Mouse (Mus musculus): ENCODE measurements around the gene Srp68. TPM values are rescaled to one million over a fixed set of nuclear protein-coding genes. Genes with fewer than 3 reads are reported as not detected.

The Srp68 gene
- polyA plus RNA-seq, 1 experiment from 2014 or later, result 72.1 TPM

DNA sequence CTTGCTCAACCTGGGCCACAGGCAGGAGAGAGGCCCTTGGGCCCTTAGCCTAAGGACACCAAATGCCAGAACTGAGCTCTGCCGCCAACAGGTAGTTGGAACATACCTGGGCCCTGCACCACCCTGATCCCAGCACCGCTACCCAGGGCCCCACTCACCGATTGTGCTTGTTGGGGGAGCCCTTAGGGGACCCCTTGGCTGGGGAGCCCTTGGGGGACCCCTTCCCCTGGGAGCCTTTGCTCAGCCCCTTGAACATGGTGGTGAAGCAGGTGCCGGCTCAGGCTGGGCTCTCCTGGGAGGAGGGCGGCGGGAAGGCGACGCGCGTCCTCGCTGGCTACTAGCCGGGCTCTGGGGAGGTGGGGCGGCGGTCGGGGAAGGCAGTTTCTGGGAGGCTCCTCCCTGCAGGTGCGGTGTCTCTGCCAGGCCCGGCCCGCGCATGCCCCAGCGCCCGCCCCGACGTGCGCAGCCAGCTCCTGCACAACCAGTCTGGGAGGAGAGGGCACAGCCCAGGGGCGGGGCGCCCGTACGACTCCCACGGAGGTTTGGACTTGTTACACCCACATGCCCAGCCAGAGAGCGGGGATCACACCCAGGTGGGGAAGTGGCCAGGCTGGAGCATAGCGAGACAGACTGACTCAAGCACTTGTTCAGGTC is 36.1 kb downstream of the Srp68 start, which contains the start of gene Evpl:
Gene Evpl, minus strand, starts transcription at position 336 of the 654 bp plus-strand sequence.
- H3K4me3 ChIP-seq, result peak within 1 kb of the TSS; percentile 4; the same call in 1 of the 2 replicates
- peaks cover 5% of the 10 kb centered on the region for H3K36me3 ChIP-seq (ENCODE audit: poor library complexity, severe bottlenecking)

GRCm38 (mm10) chr11:116234901-116235300 is 39.1 kb downstream of the Srp68 start:
- Histone ChIP-seq H3K4me3 (no peak overlapping the region), H3K9me3 (replicated peaks) (no peaks in the 10 kb centered on the region), H3K36me3 (ENCODE audit: poor library complexity, severe bottlenecking) (no peaks in the 10 kb centered on the region), H3K4me2 (no peak overlapping the region), H3K4me1 (0 out of 2 replicates have a peak, but pooled peaks cover 7% of the 10 kb centered on the region), H3K9ac (no peak overlapping the region), H3K27me3 (peaks cover 47% of the 10 kb centered on the region), H3K27ac (no peak overlapping the region)
- 85% methylated on average over 8 of the region's 8 CpGs for WGBS
- ATAC-seq, result no peak

More for the DNA sequence above, 36.1 kb downstream of the Srp68 start, which contains the start of gene Evpl:
- Histone ChIP-seq H3K9ac (no peak within 1 kb of the TSS), H3K4me2 (peak within 1 kb of the TSS; percentile 7; the same call in 1 of the 2 replicates), H3K9me3 (replicated peaks) (no peaks in the 10 kb centered on the region), H3K27me3 (peaks cover 43% of the 10 kb centered on the region), H3K4me1 (0 out of 2 replicates have a peak, but pooled peaks cover 3% of the 10 kb centered on the region), H3K27ac (no peak within 1 kb of the TSS)
- 11% methylated on average over 31 of the region's 31 CpGs for WGBS
- no peak for ATAC-seq

DNA sequence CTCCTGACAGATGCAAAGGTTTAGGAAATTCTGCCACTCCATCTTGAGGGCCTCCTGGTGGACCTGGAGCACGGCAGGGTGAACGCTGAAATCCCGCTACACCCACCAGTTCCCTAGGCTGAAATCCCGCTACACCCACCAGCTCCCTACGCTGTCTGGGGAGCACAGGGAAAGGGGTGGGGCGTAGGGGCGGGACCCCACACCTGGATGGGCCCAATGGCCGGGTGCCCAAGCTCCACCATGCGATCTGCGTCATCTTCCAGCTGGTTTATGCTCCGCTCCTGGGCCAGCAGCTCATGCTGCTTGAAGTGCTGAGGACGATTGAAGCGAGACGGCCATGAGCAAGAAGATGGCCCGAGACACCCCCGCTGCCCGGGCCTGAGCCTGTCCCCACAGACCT is 41.6 kb downstream of the Srp68 start:
- H3K4me2 ChIP-seq, result peak overlapping the region; percentile 7; the same call in 1 of the 2 replicates
- no peak for ATAC-seq
- H3K4me1 ChIP-seq, result 0 out of 2 replicates have a peak, but pooled peaks cover 3% of the 10 kb centered on the region
- no peaks in the 10 kb centered on the region for H3K36me3 ChIP-seq (ENCODE audit: poor library complexity, severe bottlenecking)
- no peak overlapping the region for H3K4me3 ChIP-seq
- H3K27me3 ChIP-seq, result peaks cover 26% of the 10 kb centered on the region
- no peaks in the 10 kb centered on the region for H3K9me3 ChIP-seq (replicated peaks)
- 19% methylated on average over 16 of the region's 17 CpGs for WGBS
- no peak overlapping the region for H3K27ac ChIP-seq
- H3K9ac ChIP-seq, result 0 out of 2 replicates have a peak overlapping the region, but pooled peaks have one; percentile 4

DNA sequence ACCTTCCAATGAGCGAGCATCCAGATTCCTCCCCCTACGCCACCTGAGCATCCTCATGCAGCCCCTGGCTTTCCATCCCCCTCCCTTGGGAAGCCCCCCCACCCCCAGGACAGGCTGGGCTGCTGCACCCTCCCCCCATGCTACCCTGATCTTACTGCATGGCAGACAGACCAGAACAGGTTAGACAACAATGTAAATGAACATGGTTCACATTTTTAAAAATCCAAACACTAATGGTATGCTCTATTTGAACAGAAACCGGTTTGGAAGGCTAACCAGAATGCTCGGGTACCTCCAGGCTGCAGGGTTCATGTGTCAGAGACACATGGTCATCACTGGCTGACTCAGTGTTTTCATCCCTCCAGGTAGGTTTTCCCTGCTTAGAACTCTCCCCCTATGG is 45.3 kb downstream of the Srp68 start:
- ATAC-seq, result no peak
- 80% methylated on average over 4 of the region's 4 CpGs for WGBS
- Histone ChIP-seq H3K36me3 (ENCODE audit: poor library complexity, severe bottlenecking) (no peaks in the 10 kb centered on the region), H3K4me2 (no peak overlapping the region), H3K27me3 (peaks cover 30% of the 10 kb centered on the region), H3K27ac (no peak overlapping the region), H3K9me3 (replicated peaks) (no peaks in the 10 kb centered on the region), H3K4me1 (0 out of 2 replicates have a peak, but pooled peaks cover 3% of the 10 kb centered on the region), H3K9ac (no peak overlapping the region), H3K4me3 (no peak overlapping the region)

GRCm38 (mm10) chr11:116226414-116226813 is 47.6 kb downstream of the Srp68 start:
- ATAC-seq, result no peak
- 0 out of 2 replicates have a peak, but pooled peaks cover 3% of the 10 kb centered on the region for H3K9me3 ChIP-seq (replicated peaks)

DNA sequence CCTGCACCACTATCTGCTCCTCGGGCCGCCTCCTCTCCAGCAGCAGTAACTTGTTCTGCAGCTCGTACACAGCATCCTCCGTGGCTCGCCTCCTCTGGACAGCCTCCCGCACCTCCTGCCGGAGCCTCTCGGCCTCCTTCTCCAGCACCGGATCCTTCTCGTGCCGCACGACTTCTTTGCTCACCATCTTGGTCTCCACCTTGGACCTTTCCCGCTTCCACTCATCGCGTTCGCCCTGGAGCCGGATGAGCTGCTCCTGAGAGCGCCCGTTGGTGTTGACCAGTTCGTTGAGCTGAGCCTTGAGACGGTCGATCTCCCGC is 51.3 kb downstream of the Srp68 start:
- H3K4me1 ChIP-seq, result peaks cover 30% of the 10 kb centered on the region
- H3K4me2 ChIP-seq, result peak overlapping the region; percentile 56
- H3K27ac ChIP-seq, result no peak overlapping the region
- 14% methylated on average over 23 of the region's 23 CpGs for WGBS
- H3K9ac ChIP-seq, result peak overlapping the region; percentile 22; the same call in 1 of the 2 replicates
- H3K4me3 ChIP-seq, result peak overlapping the region; percentile 26
- H3K27me3 ChIP-seq, result peaks cover 51% of the 10 kb centered on the region
- H3K36me3 ChIP-seq (ENCODE audit: poor library complexity, severe bottlenecking), result no peaks in the 10 kb centered on the region
- 0 out of 2 replicates have a peak, but pooled peaks cover 3% of the 10 kb centered on the region for H3K9me3 ChIP-seq (replicated peaks)
- no peak for ATAC-seq

More at GRCm38 (mm10) chr11:116226414-116226813, 47.6 kb downstream of the Srp68 start:
- peaks cover 41% of the 10 kb centered on the region for H3K27me3 ChIP-seq
- H3K4me2 ChIP-seq, result no peak overlapping the region
- peaks cover 12% of the 10 kb centered on the region; the same call in 1 of the 2 replicates for H3K4me1 ChIP-seq
- H3K4me3 ChIP-seq, result no peak overlapping the region
- H3K9ac ChIP-seq, result no peak overlapping the region
- H3K27ac ChIP-seq, result no peak overlapping the region
- H3K36me3 ChIP-seq (ENCODE audit: poor library complexity, severe bottlenecking), result no peaks in the 10 kb centered on the region
- WGBS, result 2% methylated on average over 2 of the region's 2 CpGs

- Histone ChIP-seq H3K9ac (peak overlapping the region; percentile 22; the same call in 1 of the 2 replicates), H3K4me1 (peaks cover 30% of the 10 kb centered on the region), H3K27me3 (peaks cover 51% of the 10 kb centered on the region), H3K9me3 (replicated peaks) (0 out of 2 replicates have a peak, but pooled peaks cover 3% of the 10 kb centered on the region), H3K36me3 (ENCODE audit: poor library complexity, severe bottlenecking) (no peaks in the 10 kb centered on the region), H3K27ac (no peak overlapping the region), H3K4me2 (peak overlapping the region; percentile 56), H3K4me3 (peak overlapping the region; percentile 26)
- no peak for ATAC-seq
- 10% methylated on average over 53 of the region's 53 CpGs for WGBS
Measured at GRCm38 (mm10) chr11:116221931-116222739, 51.9 kb downstream of the Srp68 start.

DNA sequence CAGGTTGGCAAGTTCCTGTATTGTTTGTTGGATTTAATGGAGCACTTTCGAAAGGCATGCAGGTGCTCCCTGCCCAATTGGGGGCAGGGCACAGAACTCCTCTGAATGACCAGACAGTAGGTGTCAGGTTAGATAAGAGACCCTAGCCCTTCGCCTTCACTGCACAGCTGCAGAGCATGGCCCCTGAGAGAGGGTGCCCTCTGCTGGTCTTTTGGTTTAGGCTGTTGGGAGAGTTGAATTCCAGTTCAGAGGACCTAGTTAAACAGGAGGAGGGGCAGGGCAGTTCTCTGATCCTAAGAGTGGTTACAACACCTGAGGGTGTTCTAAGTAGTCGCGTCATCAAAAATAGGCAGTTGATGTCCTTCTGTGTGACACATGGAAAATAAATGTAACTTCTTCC is 54.1 kb downstream of the Srp68 start:
- Histone ChIP-seq H3K36me3 (ENCODE audit: poor library complexity, severe bottlenecking) (no peaks in the 10 kb centered on the region), H3K9ac (no peak overlapping the region), H3K4me1 (peaks cover 30% of the 10 kb centered on the region), H3K27me3 (peaks cover 43% of the 10 kb centered on the region), H3K4me2 (no peak overlapping the region), H3K4me3 (no peak overlapping the region), H3K9me3 (replicated peaks) (0 out of 2 replicates have a peak, but pooled peaks cover 3% of the 10 kb centered on the region), H3K27ac (0 out of 2 replicates have a peak overlapping the region, but pooled peaks have one; percentile 75)
- no peak for ATAC-seq
- 26% methylated on average over 4 of the region's 4 CpGs for WGBS

GRCm38 (mm10) chr11:116218737-116219400 is 55.1 kb downstream of the Srp68 start:
- H3K9ac ChIP-seq, result peak overlapping the region; percentile 14; the same call in 1 of the 2 replicates
- peaks cover 30% of the 10 kb centered on the region for H3K4me1 ChIP-seq
- no peak overlapping the region for H3K4me3 ChIP-seq
- H3K4me2 ChIP-seq, result no peak overlapping the region
- WGBS, result 52% methylated on average over 7 of the region's 7 CpGs
- peak overlapping the region; percentile 75 for H3K27ac ChIP-seq
- H3K9me3 ChIP-seq (replicated peaks), result 0 out of 2 replicates have a peak, but pooled peaks cover 3% of the 10 kb centered on the region
- H3K27me3 ChIP-seq, result peaks cover 35% of the 10 kb centered on the region
- H3K36me3 ChIP-seq (ENCODE audit: poor library complexity, severe bottlenecking), result no peaks in the 10 kb centered on the region
- peak; percentile 86 for ATAC-seq

DNA sequence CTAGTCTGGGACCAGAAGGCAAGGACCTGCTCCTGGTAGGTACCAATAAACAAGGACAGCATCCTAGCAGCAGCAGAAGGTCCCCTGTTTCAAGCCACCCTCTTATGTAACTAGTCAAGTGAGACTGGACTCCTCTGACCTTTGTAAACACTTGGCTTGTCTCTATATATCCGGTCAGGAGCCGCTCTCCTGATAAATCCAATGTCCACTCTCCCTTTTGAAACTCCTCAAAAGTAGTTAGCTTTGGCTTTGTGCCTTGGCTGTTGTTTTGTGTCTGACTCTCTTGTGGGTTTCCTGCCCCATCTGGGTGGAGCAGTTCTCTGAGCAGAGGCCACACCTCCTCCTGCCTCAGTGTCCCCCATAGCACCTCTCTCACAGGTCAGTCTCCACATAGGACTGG is 55.8 kb downstream of the Srp68 start:
- ATAC-seq, result no peak
- H3K36me3 ChIP-seq (ENCODE audit: poor library complexity, severe bottlenecking), result no peaks in the 10 kb centered on the region
- WGBS, result 94% methylated on average over 2 of the region's 2 CpGs

DNA sequence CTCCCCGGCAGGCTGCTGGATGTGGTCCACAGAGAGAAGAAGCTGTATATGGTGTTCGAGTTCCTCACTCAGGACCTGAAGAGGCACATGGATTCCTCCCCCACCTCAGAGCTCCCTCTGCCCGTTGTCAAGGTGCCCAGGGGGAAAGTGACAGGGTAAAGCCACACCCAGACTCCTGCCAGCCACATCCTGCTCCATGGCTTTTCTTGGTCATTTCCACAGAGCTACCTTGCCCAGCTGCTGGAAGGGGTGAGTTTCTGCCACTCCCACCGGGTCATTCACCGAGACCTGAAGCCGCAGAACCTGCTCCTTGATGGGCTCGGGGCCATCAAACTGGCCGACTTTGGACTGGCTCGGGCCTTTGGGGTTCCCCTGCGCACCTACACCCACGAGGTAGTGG is 57.5 kb downstream of the Srp68 start:
- H3K9ac ChIP-seq, result no peak overlapping the region
- ATAC-seq, result no peak
- 0 out of 2 replicates have a peak, but pooled peaks cover 2% of the 10 kb centered on the region for H3K9me3 ChIP-seq (replicated peaks)
- no peak overlapping the region for H3K4me3 ChIP-seq
- H3K4me1 ChIP-seq, result peaks cover 18% of the 10 kb centered on the region
- no peak overlapping the region for H3K27ac ChIP-seq
- peaks cover 5% of the 10 kb centered on the region; the same call in 1 of the 2 replicates for H3K36me3 ChIP-seq (ENCODE audit: poor library complexity, severe bottlenecking)
- peaks cover 11% of the 10 kb centered on the region for H3K27me3 ChIP-seq
- WGBS, result 87% methylated on average over 11 of the region's 11 CpGs
- H3K4me2 ChIP-seq, result no peak overlapping the region

More for the DNA sequence above, 55.8 kb downstream of the Srp68 start:
- H3K9ac ChIP-seq, result peak overlapping the region; percentile 14; the same call in 1 of the 2 replicates
- H3K4me1 ChIP-seq, result peaks cover 30% of the 10 kb centered on the region
- no peak overlapping the region for H3K4me2 ChIP-seq
- H3K4me3 ChIP-seq, result no peak overlapping the region
- H3K27ac ChIP-seq, result peak overlapping the region; percentile 75
- 0 out of 2 replicates have a peak, but pooled peaks cover 3% of the 10 kb centered on the region for H3K9me3 ChIP-seq (replicated peaks)
- peaks cover 29% of the 10 kb centered on the region for H3K27me3 ChIP-seq
